Mouse (Mus musculus) adrenal gland, adult 18-20 months (tissue): ENCODE data around the gene Klf8. TPM values are rescaled to one million over a fixed set of nuclear protein-coding genes. Genes with fewer than 3 reads are reported as not detected.
"Not testable (repeated sequence)": the region's sequence is repeated elsewhere in the genome, so short reads cannot be mapped to it uniquely, and the experiment has no call there.

Experiments
- DNase-seq, 2 experiments: peaks; one replicate each; pipeline ENCODE4 v3.0.0; 2021 to 2022; ENCODE audit warnings: low spot score in 2 of 2
- long read RNA-seq, 2 experiments: library from polyadenylated mRNA; stranded (forward); transcript quantifications; one replicate each; pipeline ENCODE4 v2.0.0; 2021
- total RNA-seq, 2 experiments: library from RNA; stranded (reverse); gene quantifications; 1 replicate in 1 of 2; 2 replicates in 1 of 2; pipeline ENCODE4 v1.2.3; 2021

The Klf8 gene
- total RNA-seq: under 1 TPM; 0.40 to 0.48 TPM
- long read RNA-seq, experiment 1: 0 reads
- long read RNA-seq, experiment 2: 0 reads

GRCm38 (mm10) chrX:153237304-153237919 is at the start of gene Klf8:
TSS of gene Klf8 (plus strand) at chrX:153237466.
- DNase-seq: no peak

GRCm38 (mm10) chrX:153199185-153199584 is 38.1 kb upstream of the Klf8 start:
- not testable (repeated sequence) for DNase-seq

- DNase-seq: no peak
These were observed 26.2 kb upstream of the Klf8 start for GRCm38 (mm10) chrX:153211101-153211500.

DNA sequence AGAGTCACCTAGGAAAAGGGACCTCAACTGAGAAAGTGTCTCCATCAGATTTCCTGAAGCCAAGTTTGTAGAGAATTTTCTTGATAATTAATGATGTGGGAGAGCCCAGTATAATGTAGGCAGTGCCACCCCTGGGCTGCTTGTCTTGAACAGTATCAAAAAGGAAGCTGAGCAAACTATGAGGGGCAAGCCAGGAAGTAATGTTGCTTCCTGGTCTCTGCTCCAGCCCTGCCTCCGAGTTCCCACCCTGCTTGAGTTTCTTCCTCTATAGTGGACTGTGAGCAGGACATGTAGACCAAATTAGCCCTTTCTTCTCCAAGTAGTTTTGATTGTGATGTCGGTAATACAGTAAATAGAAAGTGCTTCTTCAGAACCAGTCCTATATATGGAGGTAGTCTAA is 6.0 kb upstream of the Klf8 start:
- no peak for DNase-seq

GRCm38 (mm10) chrX:153233255-153233654 is 4.0 kb upstream of the Klf8 start:
- no peak for DNase-seq

GRCm38 (mm10) chrX:153237920-153238504 is 746 bp downstream of the Klf8 start:
- peak in 1 of 2 experiments; percentile 3 for DNase-seq

DNA sequence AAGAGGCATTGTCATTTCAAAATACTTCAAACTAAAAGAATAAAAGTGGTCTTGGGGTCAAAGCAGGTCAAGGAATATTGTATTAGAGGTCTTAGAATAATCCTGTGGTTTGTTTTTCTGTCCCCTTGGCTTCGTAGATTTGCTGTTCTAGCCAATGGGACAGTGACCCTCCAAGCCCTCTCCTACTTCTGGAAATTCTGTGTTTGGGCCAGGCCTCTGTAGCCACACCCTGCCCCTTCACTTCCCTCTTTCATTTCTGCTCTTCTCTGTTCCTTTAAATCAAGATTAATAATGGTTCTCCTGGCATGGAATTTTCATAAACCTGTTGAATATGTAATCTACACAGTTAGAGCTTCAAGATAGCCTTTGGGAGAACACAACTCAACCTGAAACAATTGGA is 17.0 kb downstream of the Klf8 start:
- DNase-seq: no peak

GRCm38 (mm10) chrX:153255504-153255903 is 18.2 kb downstream of the Klf8 start:
- no peak for DNase-seq

GRCm38 (mm10) chrX:153282185-153282584 is 44.9 kb downstream of the Klf8 start:
- DNase-seq: no peak

DNA sequence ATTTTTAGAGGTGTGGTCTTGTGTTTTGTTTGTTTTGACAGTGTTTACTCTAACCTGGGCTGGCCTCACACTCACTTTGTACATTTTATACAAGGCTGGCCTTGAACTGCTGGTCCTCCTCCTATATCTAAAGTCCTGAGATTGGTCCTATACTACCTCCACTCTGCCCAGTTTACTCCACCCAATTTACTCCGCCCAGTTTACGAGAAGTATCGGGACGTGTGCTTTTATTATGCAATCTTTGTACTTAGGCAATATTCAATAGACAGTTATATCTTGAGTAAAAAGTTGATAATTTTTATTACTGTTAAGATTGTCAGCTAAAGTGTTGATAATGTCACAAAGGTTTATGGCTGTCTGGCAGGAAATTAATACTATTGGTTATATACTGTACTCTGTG is 74.1 kb downstream of the Klf8 start:
- DNase-seq: no peak

- DNase-seq: no peak
These were observed 85.8 kb downstream of the Klf8 start for GRCm38 (mm10) chrX:153323105-153323504.

DNA sequence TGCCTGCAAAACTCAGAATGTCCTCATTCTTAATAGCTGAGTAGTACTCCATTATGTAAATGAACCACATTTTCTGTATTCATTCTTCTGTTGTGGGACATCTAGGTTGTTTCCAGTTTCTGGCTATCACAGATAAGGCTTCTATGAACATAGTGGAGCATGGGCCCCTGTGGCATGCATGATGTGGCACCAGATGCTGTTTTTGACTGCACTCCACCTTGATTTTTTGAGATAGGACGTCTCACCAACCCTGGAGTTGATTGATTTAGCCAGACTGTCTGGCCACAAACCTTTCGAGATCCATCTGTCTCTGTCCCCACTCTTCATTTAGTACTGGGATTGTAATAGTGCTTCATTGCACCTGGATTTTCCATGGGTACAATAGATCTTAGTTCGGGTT is 96.9 kb downstream of the Klf8 start:
- not testable (repeated sequence) for DNase-seq

GRCm38 (mm10) chrX:153359331-153360215 is 122.3 kb downstream of the Klf8 start:
- DNase-seq: peak; percentile 10 to 15

DNA sequence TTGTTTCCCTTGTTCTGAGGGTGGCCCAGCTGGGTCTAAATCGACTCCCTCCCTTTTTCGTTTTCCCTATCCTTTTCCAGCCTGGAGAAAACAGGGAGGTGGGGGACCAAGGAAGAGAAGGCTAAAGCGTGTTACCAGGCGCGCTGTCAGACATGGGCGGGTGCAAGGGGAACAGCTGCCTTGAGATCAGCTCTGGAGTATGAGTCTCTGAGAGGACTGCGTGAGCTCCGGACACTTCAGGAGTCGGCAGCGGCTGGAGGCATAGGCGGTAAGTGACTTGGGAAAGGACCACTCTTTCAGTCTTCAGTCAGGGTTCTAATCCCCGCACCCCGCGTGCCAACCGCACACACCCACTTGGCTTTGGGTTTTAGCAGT is 122.9 kb downstream of the Klf8 start:
- peak; percentile 2 to 16 for DNase-seq

GRCm38 (mm10) chrX:153360666-153361269 is 123.5 kb downstream of the Klf8 start:
- no peak for DNase-seq

DNA sequence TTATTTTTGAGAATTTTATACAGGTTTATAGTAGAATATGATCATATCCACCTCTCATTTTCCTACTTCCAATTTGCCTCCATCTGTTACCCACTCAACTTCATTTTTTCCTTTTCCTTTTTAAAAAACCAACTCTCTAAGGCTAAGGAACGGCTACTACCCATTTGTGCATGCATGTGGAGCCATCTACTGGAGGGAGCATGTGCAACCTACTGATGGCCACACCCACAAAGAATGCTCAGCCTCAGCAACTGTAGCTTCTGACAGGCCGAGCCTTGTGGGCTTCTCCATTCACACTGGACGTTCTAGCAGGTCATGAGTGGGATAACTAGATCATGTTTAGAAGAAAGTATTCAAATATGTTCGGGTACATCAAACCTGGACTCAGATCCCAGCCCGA is 129.5 kb downstream of the Klf8 start:
- peak; percentile 9 to 20 for DNase-seq

GRCm38 (mm10) chrX:153369780-153370179 is 132.5 kb downstream of the Klf8 start:
- DNase-seq: no peak

- DNase-seq: no peak
These were observed 137.8 kb downstream of the Klf8 start for GRCm38 (mm10) chrX:153375105-153375504.

DNA sequence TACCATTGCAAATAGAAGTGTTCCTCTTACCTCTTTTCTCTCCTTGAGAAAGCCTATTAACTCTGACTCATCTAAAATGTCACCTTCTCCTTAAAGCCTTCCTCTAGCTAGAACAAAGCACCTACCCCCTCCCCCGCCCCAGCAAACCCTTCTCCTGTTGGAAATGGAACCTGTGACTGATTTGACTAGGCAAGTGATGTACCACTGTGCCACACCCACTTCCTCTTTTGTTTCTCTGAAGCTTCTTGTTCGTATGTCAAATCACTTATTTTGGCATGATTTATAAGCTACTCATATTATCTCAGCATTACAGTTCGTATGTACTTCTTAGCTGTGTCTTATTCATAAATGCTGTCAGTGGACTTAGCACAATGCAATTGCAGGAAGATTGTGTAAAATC is 144.5 kb downstream of the Klf8 start:
- no peak for DNase-seq

- no peak for DNase-seq
These were observed 152.0 kb downstream of the Klf8 start for GRCm38 (mm10) chrX:153389291-153389690.

GRCm38 (mm10) chrX:153417067-153417466 is 179.8 kb downstream of the Klf8 start:
- no peak for DNase-seq
